Mouse (Mus musculus) heart, embryonic 16.5 days (tissue): ENCODE data around the gene Ing2. TPM values are rescaled to one million over a fixed set of nuclear protein-coding genes. Genes with fewer than 3 reads are reported as not detected.

ENCODE experiments used
- ATAC-seq: fragments of 200-750 bp; cut with Nextera tagmentation; replicated peaks from 2 replicates; pipeline ENCODE4 v1.8.0; 2017; ENCODE audit warnings: moderate number of reproducible peaks; ENCODE audit not compliant: insufficient read depth, low FRiP score; ENCODE audit errors: extremely low read depth
- H3K27ac ChIP-seq: fragments of 300-500 bp; sonication (generic); 2 replicates; pipeline ENCODE4 v1.5.1; 2014; ENCODE audit warnings: mild to moderate bottlenecking, low read length, control low read depth, moderate library complexity
- H3K27me3 ChIP-seq: fragments of 300-500 bp; sonication (generic); 2 replicates; pipeline ENCODE4 v1.6.1; 2014; ENCODE audit warnings: low read length, mixed read lengths; ENCODE audit not compliant: control insufficient read depth, insufficient read depth
- H3K36me3 ChIP-seq: fragments of 300-500 bp; sonication (generic); 2 replicates; pipeline ENCODE4 v1.6.1; 2014; ENCODE audit not compliant: control insufficient read depth, insufficient read depth
- H3K4me1 ChIP-seq: fragments of 300-500 bp; sonication (generic); 2 replicates; pipeline ENCODE4 v1.6.1; 2014; ENCODE audit warnings: low read length, mixed read lengths; ENCODE audit not compliant: control insufficient read depth, insufficient read depth
- H3K4me2 ChIP-seq: fragments of 300-500 bp; sonication (generic); 2 replicates; pipeline ENCODE4 v1.6.1; 2014; ENCODE audit warnings: low read depth, mild to moderate bottlenecking, control low read depth, low read length
- H3K4me3 ChIP-seq: fragments of 300-500 bp; sonication (generic); 2 replicates; pipeline ENCODE4 v1.5.1; 2014; ENCODE audit warnings: mild to moderate bottlenecking, control low read depth, low read length
- H3K9ac ChIP-seq: fragments of 300-500 bp; sonication (generic); 2 replicates; pipeline ENCODE4 v1.6.1; 2014; ENCODE audit warnings: low read length, control low read depth
- H3K9me3 ChIP-seq: fragments of 300-500 bp; sonication (generic); replicated peaks from 2 replicates; pipeline ENCODE4 v1.6.1; 2016; ENCODE audit warnings: low read length; ENCODE audit not compliant: control insufficient read depth
- WGBS: fragments of 180-500 bp; shearing (Covaris S2); extraction: QIAGEN DNeasy Blood & Tissue Kit; methylation state at CpG from one replicate; pipeline ENCODE4 v1.1.7; 2014; 5-methylcytosine and 5-hydroxymethylcytosine counted together
- polyA plus RNA-seq: library from polyadenylated mRNA; unstranded; fragments of >200 nt; fragmentation: Nextera tagmentation; extraction: Ambion mirVana; gene quantifications from 2 replicates; pipeline ENCODE4 v1.2.1, GENCODE M21; 2015

Ing2 gene
- polyA plus RNA-seq, 1 experiment from 2014 or later, result 8.3 TPM

DNA sequence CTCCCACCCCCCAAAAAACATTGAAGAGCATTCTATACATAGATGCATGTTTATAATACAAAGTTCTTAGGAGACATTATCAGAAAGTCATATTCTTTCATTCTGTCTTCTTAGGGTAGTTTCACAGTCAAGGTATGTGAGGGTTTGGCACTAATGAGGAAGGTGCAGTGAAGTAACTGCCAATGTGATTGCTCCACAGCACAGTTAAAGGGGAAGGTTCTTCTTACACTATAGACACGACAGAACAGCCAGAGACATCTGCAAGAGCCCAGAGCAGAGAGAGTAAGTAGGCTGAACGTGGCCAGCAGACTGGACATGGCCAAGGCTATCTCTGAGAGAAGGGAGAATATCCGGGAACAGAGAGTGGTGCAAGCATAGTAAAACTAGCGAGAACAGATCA, 38.2 kb downstream of the Ing2 start:
- no peaks in the 10 kb centered on the region for H3K36me3 ChIP-seq
- H3K4me3 ChIP-seq, result no peak overlapping the region
- H3K9me3 ChIP-seq, result peaks cover 8% of the 10 kb centered on the region
- no peak overlapping the region for H3K4me2 ChIP-seq
- H3K27ac ChIP-seq, result no peak overlapping the region
- H3K9ac ChIP-seq, result no peak overlapping the region
- no peaks in the 10 kb centered on the region for H3K27me3 ChIP-seq
- ATAC-seq, result no peak
- no peaks in the 10 kb centered on the region for H3K4me1 ChIP-seq
- WGBS, result 48% methylated on average over 4 of the region's 4 CpGs

DNA sequence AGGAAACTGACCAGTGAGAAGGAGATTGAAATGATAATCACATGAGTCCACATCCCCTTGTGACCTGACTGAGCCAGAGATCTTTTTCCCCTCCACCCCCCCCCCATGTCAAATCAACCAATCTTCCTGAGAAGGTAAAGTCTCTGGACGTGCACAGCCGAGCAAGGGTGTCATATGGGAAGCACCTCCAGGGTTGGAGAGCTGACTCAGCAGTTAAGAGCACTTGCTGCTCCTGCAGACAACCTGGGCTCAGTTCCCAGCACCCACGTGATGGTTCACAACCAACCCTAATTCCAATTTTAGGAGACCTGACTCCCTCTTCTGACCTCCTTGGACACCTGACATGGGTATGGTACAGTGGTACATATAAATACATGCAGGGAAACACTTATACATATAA, 39.3 kb downstream of the Ing2 start:
- ATAC-seq, result no peak; the same call in 1 of the 2 replicates
- H3K4me3 ChIP-seq, result no peak overlapping the region
- H3K27me3 ChIP-seq, result no peaks in the 10 kb centered on the region
- H3K4me2 ChIP-seq, result no peak overlapping the region
- H3K4me1 ChIP-seq, result no peaks in the 10 kb centered on the region
- H3K27ac ChIP-seq, result no peak overlapping the region
- 68% methylated on average over 3 of the region's 3 CpGs for WGBS
- H3K36me3 ChIP-seq, result 0 out of 2 replicates have a peak, but pooled peaks cover 3% of the 10 kb centered on the region
- peaks cover 5% of the 10 kb centered on the region for H3K9me3 ChIP-seq
- no peak overlapping the region for H3K9ac ChIP-seq

DNA sequence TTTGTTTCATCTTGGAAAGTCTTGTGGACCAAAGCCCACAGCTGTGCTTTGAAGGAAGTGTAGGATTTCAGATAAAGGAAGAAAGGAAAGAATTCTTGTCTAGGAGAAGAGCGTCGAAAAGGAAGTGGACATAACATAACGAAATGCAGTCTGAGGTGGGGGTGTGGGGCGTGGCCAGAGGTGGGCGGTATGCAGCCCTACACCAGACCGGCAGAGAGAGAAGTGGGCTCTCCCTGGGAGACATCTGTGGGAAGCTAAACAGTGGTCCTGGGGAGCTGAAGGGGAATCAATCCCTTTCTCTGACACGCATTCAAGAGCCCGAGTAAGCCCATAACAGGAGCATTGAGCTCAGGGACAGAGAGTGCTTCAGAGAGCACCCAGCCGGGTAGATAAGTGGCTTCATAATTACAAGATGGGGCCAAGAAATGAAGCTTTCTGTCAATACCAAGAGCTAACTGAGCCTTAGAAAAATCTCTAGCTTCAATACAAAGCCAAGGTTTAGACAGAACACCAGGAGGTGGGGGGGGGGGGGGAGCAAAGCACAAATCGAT, 40.5 kb downstream of the Ing2 start:
- Histone ChIP-seq H3K9me3 (peaks cover 4% of the 10 kb centered on the region), H3K27ac (no peak overlapping the region), H3K4me2 (peak overlapping the region; percentile 27), H3K27me3 (no peaks in the 10 kb centered on the region), H3K4me3 (no peak overlapping the region), H3K36me3 (0 out of 2 replicates have a peak, but pooled peaks cover 3% of the 10 kb centered on the region), H3K4me1 (no peaks in the 10 kb centered on the region), H3K9ac (no peak overlapping the region)
- no peak for ATAC-seq
- WGBS, result 36% methylated on average over 10 of the region's 10 CpGs

DNA sequence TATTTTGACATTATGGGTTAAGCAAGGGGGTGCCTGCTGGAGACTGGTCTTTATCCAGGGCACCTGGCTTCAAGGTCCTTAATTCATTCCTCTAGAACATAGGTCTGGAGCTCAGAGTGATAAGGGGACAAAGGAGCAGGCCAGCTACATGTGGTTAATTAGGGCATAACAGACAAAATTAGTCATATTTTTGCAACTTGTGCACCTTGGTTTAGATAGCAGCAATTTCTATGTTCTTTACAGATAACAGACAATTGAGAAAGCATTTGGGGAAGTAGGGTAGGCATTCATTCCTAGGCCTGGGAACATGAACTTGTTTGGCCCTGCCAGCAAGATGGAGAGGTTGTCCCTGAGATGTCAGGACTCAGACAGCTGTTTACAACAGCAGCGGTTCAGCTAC, 54.2 kb downstream of the Ing2 start:
- WGBS, result 83% methylated on average over 1 of the region's 1 CpGs

More for the DNA sequence above, 54.2 kb downstream of the Ing2 start:
- H3K27me3 ChIP-seq, result no peaks in the 10 kb centered on the region
- no peaks in the 10 kb centered on the region for H3K36me3 ChIP-seq
- H3K9ac ChIP-seq, result no peak overlapping the region
- H3K4me1 ChIP-seq, result no peaks in the 10 kb centered on the region
- no peak overlapping the region for H3K4me3 ChIP-seq
- ATAC-seq, result no peak
- no peak overlapping the region for H3K4me2 ChIP-seq
- peaks cover 6% of the 10 kb centered on the region for H3K9me3 ChIP-seq
- H3K27ac ChIP-seq, result no peak overlapping the region

Other genes with a start within 250 kb of the Ing2 start
- 7.3 and 8.0 TPM in 2 replicates for gene Stox2, start 229.2 kb downstream of the Ing2 start, polyA plus RNA-seq
- 20.7 and 20.8 TPM in 2 replicates for gene Trappc11, start 142.1 kb downstream of the Ing2 start, polyA plus RNA-seq
- gene Rwdd4a, start 141.9 kb downstream of the Ing2 start, polyA plus RNA-seq, result 29.5 and 34.0 TPM in 2 replicates
- gene Cdkn2aip, start 38.4 kb upstream of the Ing2 start, polyA plus RNA-seq, result 15.5 and 17.2 TPM in 2 replicates
- gene Cldn24, start 146.6 kb upstream of the Ing2 start, polyA plus RNA-seq, result not detected in 2 replicates
- not detected in 2 replicates for gene Cldn22, start 148.9 kb upstream of the Ing2 start, polyA plus RNA-seq